17 mouse cellular contexts compared by ENCODE assay signal in genomic region chr7:18827792-18828546, GRCm38 (mm10). TPM values are rescaled to one million over a fixed set of nuclear protein-coding genes. Genes with fewer than 3 reads are reported as not detected.
A peak's percentile ranks its signal among the peaks of the same experiment; 100 is the strongest.
DNase-seq lines count a peak whose midpoint lies in the region; ATAC-seq and TF ChIP-seq lines count a peak whose summit lies in the region.
"Had no signal": no experiment of that assay in that cellular context is flagged by ENCODE, and none has a peak within 500 bp of the region (broad histone marks: within the 10 kb centered on the region; RNA-seq: fewer than 3 reads in every experiment).

No protein-coding gene starts in this region.

- DNase-seq in limb, embryonic 11.5 days (ENCODE audit: low spot score) = no peak
- DNase-seq in limb, embryonic 10.5 days (ENCODE audit: low spot score) = no peak
- peak; percentile 26 for DNase-seq in ES-CJ7 (ENCODE audit: low read depth, low spot score)
- DNase-seq: cerebellum, adult 8-10 months; forebrain, postnatal 0 days; gastrocnemius, postnatal 10 days; kidney, adult 11 months had no signal

- H3K9ac ChIP-seq in limb, embryonic 11.5 days (ENCODE audit: low read length) = no peak overlapping the region
- no peak overlapping the region for H3K9ac ChIP-seq in intestine, embryonic 15.5 days
- H3K9ac ChIP-seq in forebrain, embryonic 12.5 days = no peak overlapping the region
- H3K9ac ChIP-seq: forebrain, postnatal 0 days; heart, embryonic 15.5 days had no signal

- no peak overlapping the region for H3K4me3 ChIP-seq in limb, embryonic 11.5 days (ENCODE audit: low read depth, low read length)
- no peak overlapping the region for H3K4me3 ChIP-seq in limb, embryonic 10.5 days
- peak overlapping the region; percentile 74 for H3K4me3 ChIP-seq in E14TG2a.4 (replicated peaks; ENCODE audit: low read length)
- H3K4me3 ChIP-seq in intestine, embryonic 15.5 days (replicated peaks) = no peak overlapping the region
- H3K4me3 ChIP-seq in forebrain, embryonic 12.5 days (replicated peaks) = no peak overlapping the region
- H3K4me3 ChIP-seq: heart, embryonic 15.5 days had no signal

- no peak overlapping the region for H3K4me2 ChIP-seq in limb, embryonic 11.5 days (ENCODE audit: low read depth, severe bottlenecking)
- H3K4me2 ChIP-seq in intestine, embryonic 15.5 days (replicated peaks) = no peak overlapping the region
- H3K4me2 ChIP-seq in forebrain, embryonic 12.5 days = no peak overlapping the region
- H3K4me2 ChIP-seq: heart, embryonic 15.5 days had no signal

- no peak overlapping the region for H3K27ac ChIP-seq in limb, embryonic 11.5 days (replicated peaks; ENCODE audit: low read depth, low read length)
- no peak overlapping the region for H3K27ac ChIP-seq in limb, embryonic 10.5 days
- no peak overlapping the region for H3K27ac ChIP-seq in intestine, embryonic 15.5 days
- no peak overlapping the region for H3K27ac ChIP-seq in forebrain, embryonic 12.5 days
- H3K27ac ChIP-seq: heart, embryonic 15.5 days had no signal

- TF ChIP-seq CTCF in E14TG2a.4 (conservative IDR thresholded peaks at IDR 0.05; ENCODE audit: low read length) = no peak

- 67% methylated on average over 26 of the region's 26 CpGs for WGBS in limb, embryonic 11.5 days
- WGBS in limb, embryonic 10.5 days = 66% methylated on average over 26 of the region's 26 CpGs
- 62% methylated on average over 26 of the region's 26 CpGs for WGBS in intestine, embryonic 15.5 days
- WGBS in forebrain, embryonic 12.5 days = 63% methylated on average over 26 of the region's 26 CpGs

- 0 out of 2 replicates have a peak, but pooled peaks have one; percentile 35 for ATAC-seq in limb, embryonic 11.5 days (ENCODE audit: insufficient number of reproducible peaks, low FRiP score, low TSS enrichment, low read depth)
- ATAC-seq in intestine, embryonic 15.5 days = peak; percentile 85
- ATAC-seq in erythroblast, adult 5-6 weeks (replicated peaks; ENCODE audit: low FRiP score, poor library complexity, severe bottlenecking) = no peak
- ATAC-seq in forebrain, embryonic 12.5 days (ENCODE audit: low FRiP score) = no peak; the same call in 1 of the 2 replicates
- ATAC-seq: forebrain, postnatal 0 days had no signal

- H3K27me3 ChIP-seq in limb, embryonic 11.5 days (ENCODE audit: control insufficient read depth, insufficient read depth, low read length) = no peaks in the 10 kb centered on the region
- no peaks in the 10 kb centered on the region for H3K27me3 ChIP-seq in limb, embryonic 10.5 days (ENCODE audit: low read depth, poor library complexity, severe bottlenecking)
- H3K27me3 ChIP-seq in E14TG2a.4 (ENCODE audit: insufficient read depth, low read length) = peaks cover 3% of the 10 kb centered on the region; the same call in 1 of the 2 replicates
- H3K27me3 ChIP-seq in intestine, embryonic 15.5 days (replicated peaks) = no peaks in the 10 kb centered on the region
- no peaks in the 10 kb centered on the region; the same call in 1 of the 2 replicates for H3K27me3 ChIP-seq in forebrain, embryonic 12.5 days
- H3K27me3 ChIP-seq: heart, embryonic 15.5 days had no signal

- H3K9me3 ChIP-seq in limb, embryonic 11.5 days (ENCODE audit: control insufficient read depth, low read length) = no peaks in the 10 kb centered on the region
- no peaks in the 10 kb centered on the region for H3K9me3 ChIP-seq in limb, embryonic 10.5 days (replicated peaks)
- H3K9me3 ChIP-seq in E14TG2a.4 (ENCODE audit: low read length) = peaks cover 33% of the 10 kb centered on the region
- H3K9me3 ChIP-seq in intestine, embryonic 15.5 days = no peaks in the 10 kb centered on the region
- H3K9me3 ChIP-seq in forebrain, embryonic 12.5 days = no peaks in the 10 kb centered on the region
- H3K9me3 ChIP-seq: heart, embryonic 15.5 days had no signal

- H3K36me3 ChIP-seq in limb, embryonic 11.5 days (ENCODE audit: control insufficient read depth, insufficient read depth, low read length) = no peaks in the 10 kb centered on the region
- H3K36me3 ChIP-seq in limb, embryonic 10.5 days = no peaks in the 10 kb centered on the region
- H3K36me3 ChIP-seq in E14TG2a.4 (ENCODE audit: insufficient read depth, low read length) = no peaks in the 10 kb centered on the region
- H3K36me3 ChIP-seq in intestine, embryonic 15.5 days = no peaks in the 10 kb centered on the region
- no peaks in the 10 kb centered on the region for H3K36me3 ChIP-seq in forebrain, embryonic 12.5 days (replicated peaks)
- H3K36me3 ChIP-seq: heart, embryonic 15.5 days had no signal

- H3K4me1 ChIP-seq in limb, embryonic 11.5 days (ENCODE audit: control insufficient read depth, insufficient read depth, low read length) = no peaks in the 10 kb centered on the region
- H3K4me1 ChIP-seq in limb, embryonic 10.5 days = peaks cover 5% of the 10 kb centered on the region; the same call in 1 of the 2 replicates
- peaks cover 10% of the 10 kb centered on the region for H3K4me1 ChIP-seq in E14TG2a.4 (replicated peaks; ENCODE audit: low read depth, low read length)
- no peaks in the 10 kb centered on the region for H3K4me1 ChIP-seq in intestine, embryonic 15.5 days (replicated peaks)
- no peaks in the 10 kb centered on the region for H3K4me1 ChIP-seq in forebrain, embryonic 12.5 days
- H3K4me1 ChIP-seq: heart, embryonic 15.5 days had no signal

RNA-seq across cellular contexts. Expression of gene Psg17, which starts 6.6 kb away (rescaled TPM):
- polyA plus RNA-seq in limb, embryonic 11.5 days (2014; fragmentation: Nextera tagmentation; extraction: Ambion mirVana) = not detected in 2 replicates
- polyA plus RNA-seq in limb, embryonic 10.5 days (2016; fragmentation: Nextera tagmentation; extraction: Ambion mirVana) = not detected in 2 replicates
- polyA plus RNA-seq in intestine, embryonic 15.5 days (2015; fragmentation: Nextera tagmentation; extraction: Ambion mirVana) = 0.13 TPM in 2 replicates
- not detected in 2 replicates for total RNA-seq in erythroblast, adult 5-6 weeks (2015; ENCODE audit: low replicate concordance)
- total RNA-seq in erythroblast, adult 5-6 weeks (2017; ENCODE audit: low replicate concordance) = not detected in 2 replicates
- polyA plus RNA-seq in forebrain, embryonic 12.5 days (2016; fragmentation: Nextera tagmentation; extraction: Ambion mirVana) = 0.12 TPM in 1 of 2 replicates, not detected in the other
- total RNA-seq: forebrain, postnatal 0 days; gastrocnemius, postnatal 10 days; left cerebral cortex, adult 8-10 months; megakaryocyte, adult 5-6 weeks had no signal
- polyA plus RNA-seq: forebrain, postnatal 0 days; heart, embryonic 15.5 days; liver, embryonic 16.5 days; neural tube, embryonic 11.5 days had no signal

RNA-seq across cellular contexts. Expression of gene Mill2, which starts 11.8 kb away (rescaled TPM):
- polyA plus RNA-seq in limb, embryonic 11.5 days (2014; fragmentation: Nextera tagmentation; extraction: Ambion mirVana) = not detected in 2 replicates
- not detected in 2 replicates for polyA plus RNA-seq in limb, embryonic 10.5 days (2016; fragmentation: Nextera tagmentation; extraction: Ambion mirVana)
- polyA plus RNA-seq in intestine, embryonic 15.5 days (2015; fragmentation: Nextera tagmentation; extraction: Ambion mirVana) = 0.73 TPM in 2 replicates
- total RNA-seq in erythroblast, adult 5-6 weeks (2015; ENCODE audit: low replicate concordance) = not detected in 2 replicates
- total RNA-seq in erythroblast, adult 5-6 weeks (2017; ENCODE audit: low replicate concordance) = 0.42 TPM in 1 of 2 replicates, not detected in the other
- 0.09 and 0.18 TPM in 2 replicates for polyA plus RNA-seq in forebrain, embryonic 12.5 days (2016; fragmentation: Nextera tagmentation; extraction: Ambion mirVana)
- total RNA-seq: megakaryocyte, adult 5-6 weeks had no signal
- polyA plus RNA-seq: neural tube, embryonic 11.5 days had no signal

RNA-seq across cellular contexts. Expression of gene Psg19, which starts 29.6 kb away (rescaled TPM):
- polyA plus RNA-seq in limb, embryonic 11.5 days (2014; fragmentation: Nextera tagmentation; extraction: Ambion mirVana) = not detected in 2 replicates
- polyA plus RNA-seq in limb, embryonic 10.5 days (2016; fragmentation: Nextera tagmentation; extraction: Ambion mirVana) = not detected in 2 replicates
- not detected in 2 replicates for polyA plus RNA-seq in intestine, embryonic 15.5 days (2015; fragmentation: Nextera tagmentation; extraction: Ambion mirVana)
- total RNA-seq in erythroblast, adult 5-6 weeks (2015; ENCODE audit: low replicate concordance) = 0.84 TPM in 1 of 2 replicates, not detected in the other
- total RNA-seq in erythroblast, adult 5-6 weeks (2017; ENCODE audit: low replicate concordance) = not detected in 2 replicates
- not detected in 2 replicates for polyA plus RNA-seq in forebrain, embryonic 12.5 days (2016; fragmentation: Nextera tagmentation; extraction: Ambion mirVana)
- total RNA-seq: forebrain, postnatal 0 days; gastrocnemius, postnatal 10 days; left cerebral cortex, adult 8-10 months; megakaryocyte, adult 5-6 weeks had no signal
- polyA plus RNA-seq: embryonic facial prominence, embryonic 14.5 days; forebrain, postnatal 0 days; heart, embryonic 15.5 days; liver, embryonic 16.5 days; neural tube, embryonic 11.5 days had no signal

RNA-seq across cellular contexts. Expression of gene Pglyrp1, which starts 43.2 kb away (rescaled TPM):
- 0.38 and 0.45 TPM in 2 replicates for polyA plus RNA-seq in limb, embryonic 11.5 days (2014; fragmentation: Nextera tagmentation; extraction: Ambion mirVana)
- polyA plus RNA-seq in limb, embryonic 10.5 days (2016; fragmentation: Nextera tagmentation; extraction: Ambion mirVana) = 0.33 and 0.58 TPM in 2 replicates
- polyA plus RNA-seq in intestine, embryonic 15.5 days (2015; fragmentation: Nextera tagmentation; extraction: Ambion mirVana) = 53.1 and 72.8 TPM in 2 replicates
- total RNA-seq in erythroblast, adult 5-6 weeks (2015; ENCODE audit: low replicate concordance) = 330 and 397 TPM in 2 replicates
- total RNA-seq in erythroblast, adult 5-6 weeks (2017; ENCODE audit: low replicate concordance) = 26.8 and 56.7 TPM in 2 replicates
- 1.8 and 3.1 TPM in 2 replicates for polyA plus RNA-seq in forebrain, embryonic 12.5 days (2016; fragmentation: Nextera tagmentation; extraction: Ambion mirVana)

Comparison
In these comparisons a context has a peak if more than half of its experiments do, and no peak if none do; other contexts are left out.
1. ATAC-seq: peak in limb, embryonic 11.5 days (single experiment) and intestine, embryonic 15.5 days (single experiment); none in erythroblast, adult 5-6 weeks (single experiment) and forebrain, embryonic 12.5 days (single experiment).